In the genomic region with DNA sequence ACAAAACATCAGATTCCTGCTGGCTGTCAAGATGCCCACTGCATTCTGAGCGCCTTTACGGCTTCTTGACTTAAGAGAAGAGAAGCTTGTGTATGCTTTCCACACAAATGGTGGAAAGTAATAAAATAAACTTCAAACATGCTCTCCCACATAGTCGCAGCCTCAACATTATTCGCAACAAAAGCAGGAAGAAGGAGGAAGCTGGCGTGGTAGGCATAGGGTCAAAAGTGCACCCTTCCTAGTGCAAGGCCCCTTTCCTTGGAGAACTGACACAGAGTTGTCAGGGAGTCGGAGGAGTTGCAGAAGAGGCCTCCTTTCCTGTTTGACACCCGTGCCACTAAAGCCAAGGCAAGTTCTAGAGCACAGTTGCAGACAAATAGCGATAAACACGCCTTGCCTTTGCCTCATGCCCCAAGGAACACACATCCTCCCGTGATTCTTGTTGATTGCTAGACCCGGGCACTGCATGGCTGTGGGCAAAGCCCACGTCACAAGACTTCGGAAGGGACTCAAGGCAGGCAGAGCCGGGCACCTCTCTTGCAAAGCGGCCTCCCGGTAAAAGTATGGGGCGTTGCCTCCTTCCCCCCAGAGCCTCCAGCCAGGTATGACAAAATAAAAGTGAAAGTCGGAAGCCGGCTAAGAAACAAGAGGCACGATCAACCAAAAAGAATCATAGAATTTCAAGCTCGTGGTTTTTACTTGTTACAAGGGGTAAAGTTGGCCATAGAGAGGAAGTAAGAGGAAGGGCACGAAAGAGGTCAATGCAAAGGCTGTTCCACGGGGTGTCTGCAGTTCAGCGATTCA, we compare ENCODE assay signal across 8 mouse cellular contexts. TPM values are rescaled to one million over a fixed set of nuclear protein-coding genes. Genes with fewer than 3 reads are reported as not detected.
DNase-seq lines count a peak whose midpoint lies in the region; ATAC-seq and TF ChIP-seq lines count a peak whose summit lies in the region.

No protein-coding gene starts in this region.

- TF ChIP-seq POLR2A in spleen, adult 2 months (IDR thresholded peaks at IDR 0.05; ENCODE audit: low read depth, low read length), result no peak

- H3K36me3 ChIP-seq in spleen, adult 2 months (ENCODE audit: control insufficient read depth, insufficient read depth, low read length), result no peaks in the 10 kb centered on the region
- no peaks in the 10 kb centered on the region for H3K36me3 ChIP-seq in forebrain, embryonic 13.5 days (ENCODE audit: poor library complexity, severe bottlenecking)
- no peaks in the 10 kb centered on the region for H3K36me3 ChIP-seq in limb, embryonic 15.5 days
- H3K36me3 ChIP-seq in neural tube, embryonic 15.5 days, result no peaks in the 10 kb centered on the region

- WGBS in spleen, adult 2 months, result 6% methylated on average over 24 of the region's 24 CpGs
- 6% methylated on average over 24 of the region's 24 CpGs for WGBS in forebrain, embryonic 13.5 days
- WGBS in limb, embryonic 15.5 days, result 7% methylated on average over 24 of the region's 24 CpGs
- 4% methylated on average over 24 of the region's 24 CpGs for WGBS in neural tube, embryonic 15.5 days

- TF ChIP-seq CTCF in spleen, adult 2 months (IDR thresholded peaks at IDR 0.05; ENCODE audit: extremely low read depth, insufficient read depth, insufficient read length, insufficient replicate concordance), result no peak

- no peak for ATAC-seq in forebrain, embryonic 13.5 days
- ATAC-seq in limb, embryonic 15.5 days (ENCODE audit: insufficient number of reproducible peaks, low FRiP score, low TSS enrichment, low read depth), result no peak
- ATAC-seq in neural tube, embryonic 15.5 days (ENCODE audit: low FRiP score), result no peak

- peaks cover 24% of the 10 kb centered on the region for H3K27me3 ChIP-seq in spleen, adult 2 months (ENCODE audit: control insufficient read depth, insufficient read depth, low read length)
- H3K27me3 ChIP-seq in forebrain, embryonic 13.5 days, result peaks cover 82% of the 10 kb centered on the region
- H3K27me3 ChIP-seq in limb, embryonic 15.5 days, result peaks cover 86% of the 10 kb centered on the region
- H3K27me3 ChIP-seq in neural tube, embryonic 15.5 days (replicated peaks), result peaks cover 82% of the 10 kb centered on the region

- H3K4me3 ChIP-seq in spleen, adult 2 months (ENCODE audit: extremely low read depth, insufficient read depth, insufficient read length), result peak overlapping the region; percentile 48
- H3K4me3 ChIP-seq in forebrain, embryonic 13.5 days, result peak overlapping the region; percentile 52
- H3K4me3 ChIP-seq in limb, embryonic 15.5 days, result peak overlapping the region; percentile 57
- peak overlapping the region; percentile 49 for H3K4me3 ChIP-seq in neural tube, embryonic 15.5 days (replicated peaks)

- peak overlapping the region; percentile 84 for H3K4me2 ChIP-seq in forebrain, embryonic 13.5 days
- H3K4me2 ChIP-seq in limb, embryonic 15.5 days, result peak overlapping the region; percentile 99
- H3K4me2 ChIP-seq in neural tube, embryonic 15.5 days, result peak overlapping the region; percentile 99

- DNase-seq in spleen, adult 2 months (ENCODE audit: low read depth in 1 of 2, low spot score in 2 of 2), result no peak
- DNase-seq in spleen, postnatal 36 days (ENCODE audit: low spot score in 2 of 2), result no peak
- no peak for DNase-seq in cerebellum, adult 18-20 months
- DNase-seq in spleen, adult 18-20 months, result no peak
- DNase-seq in cerebellum, adult 8-10 months, result no peak

- peaks cover 17% of the 10 kb centered on the region for H3K4me1 ChIP-seq in spleen, adult 2 months (ENCODE audit: control insufficient read depth, insufficient read depth, insufficient read length)
- H3K4me1 ChIP-seq in forebrain, embryonic 13.5 days, result peaks cover 28% of the 10 kb centered on the region
- peaks cover 30% of the 10 kb centered on the region for H3K4me1 ChIP-seq in limb, embryonic 15.5 days
- H3K4me1 ChIP-seq in neural tube, embryonic 15.5 days, result peaks cover 30% of the 10 kb centered on the region

- no peaks in the 10 kb centered on the region for H3K9me3 ChIP-seq in forebrain, embryonic 13.5 days (replicated peaks)
- H3K9me3 ChIP-seq in limb, embryonic 15.5 days, result no peaks in the 10 kb centered on the region
- H3K9me3 ChIP-seq in neural tube, embryonic 15.5 days (replicated peaks), result no peaks in the 10 kb centered on the region

- H3K27ac ChIP-seq in spleen, adult 2 months (ENCODE audit: insufficient read depth, low read length), result no peak overlapping the region
- H3K27ac ChIP-seq in forebrain, embryonic 13.5 days, result no peak overlapping the region
- H3K27ac ChIP-seq in limb, embryonic 15.5 days, result no peak overlapping the region
- H3K27ac ChIP-seq in neural tube, embryonic 15.5 days (replicated peaks), result no peak overlapping the region

- H3K9ac ChIP-seq in forebrain, embryonic 13.5 days, result no peak overlapping the region
- H3K9ac ChIP-seq in limb, embryonic 15.5 days, result no peak overlapping the region
- no peak overlapping the region for H3K9ac ChIP-seq in neural tube, embryonic 15.5 days (replicated peaks)

RNA-seq across cellular contexts. Expression of gene Foxq1, which starts 1.2 kb away (rescaled TPM):
- polyA plus RNA-seq in spleen, adult 2 months (2012; rRNA removed), result 0.07 and 0.13 TPM in 2 replicates
- polyA plus RNA-seq in forebrain, embryonic 13.5 days (2015; fragmentation: Nextera tagmentation; extraction: Ambion mirVana), result 1.2 and 1.5 TPM in 2 replicates
- 2.0 TPM in 2 replicates for polyA plus RNA-seq in limb, embryonic 15.5 days (2015; fragmentation: Nextera tagmentation; extraction: Ambion mirVana)
- polyA plus RNA-seq in neural tube, embryonic 15.5 days (2015; fragmentation: Nextera tagmentation; extraction: Ambion mirVana), result 1.9 and 2.2 TPM in 2 replicates

RNA-seq across cellular contexts. Expression of gene A530084C06Rik, which starts 2.0 kb away (rescaled TPM):
- not detected in 2 replicates for polyA plus RNA-seq in spleen, adult 2 months (2012; rRNA removed)
- polyA plus RNA-seq in forebrain, embryonic 13.5 days (2015; fragmentation: Nextera tagmentation; extraction: Ambion mirVana), result not detected in 2 replicates
- not detected in 2 replicates for polyA plus RNA-seq in limb, embryonic 15.5 days (2015; fragmentation: Nextera tagmentation; extraction: Ambion mirVana)
- polyA plus RNA-seq in neural tube, embryonic 15.5 days (2015; fragmentation: Nextera tagmentation; extraction: Ambion mirVana), result not detected in 2 replicates
